Mouse (Mus musculus): ENCODE results near the gene Gpc3.
"Not testable (repeated sequence)": the region's sequence is repeated elsewhere in the genome, so short reads cannot be mapped to it uniquely, and the experiment has no call there.

Gene Gpc3

GRCm38 (mm10) chrX:52277599-52277998 is 336.2 kb downstream of the Gpc3 start:
- DNase-seq: no peak

DNA sequence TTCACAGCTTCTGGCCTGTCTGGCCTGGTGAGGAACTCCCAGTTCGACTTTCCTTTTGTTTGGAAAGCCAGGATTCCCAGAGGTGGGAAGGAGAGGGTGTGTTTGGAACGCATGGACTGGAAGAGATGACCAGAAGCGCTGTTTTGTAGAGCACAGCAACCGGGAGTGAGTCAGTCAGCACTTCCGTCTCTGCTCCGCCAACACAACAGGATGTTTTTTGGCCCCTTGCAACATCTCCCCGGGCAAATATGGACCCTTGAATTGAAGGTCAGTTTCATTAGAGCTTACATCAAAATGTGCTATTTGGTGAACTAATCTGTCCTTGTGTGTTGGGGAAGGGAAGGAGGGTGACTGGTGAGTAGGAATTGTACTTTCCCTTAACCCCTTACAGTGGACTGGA is 340.7 kb downstream of the Gpc3 start:
- DNase-seq: no peak

DNA sequence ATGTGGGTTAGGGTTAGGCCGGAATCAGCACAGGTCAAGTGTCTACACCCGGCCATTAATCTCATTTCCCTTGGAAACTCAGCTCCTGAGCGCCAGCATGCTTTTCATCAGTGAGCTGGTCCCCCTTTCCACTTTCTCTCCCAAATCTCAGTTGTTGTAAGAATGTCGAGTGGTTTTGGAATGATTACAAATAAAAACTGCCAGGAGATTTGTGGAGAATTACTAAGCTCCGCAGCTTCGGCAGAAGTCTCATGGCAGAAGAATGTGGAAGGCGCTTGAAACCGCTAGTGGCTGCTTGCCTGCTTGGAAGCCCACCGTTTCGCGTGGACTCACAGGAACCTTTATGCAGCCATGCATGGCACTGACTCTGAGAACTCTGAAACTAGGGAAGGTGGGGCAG is 351.8 kb downstream of the Gpc3 start:
- no peak for DNase-seq

- no peak for DNase-seq
These were observed 352.2 kb downstream of the Gpc3 start for GRCm38 (mm10) chrX:52261546-52261945.

- DNase-seq: not testable (repeated sequence)
These were observed 354.0 kb downstream of the Gpc3 start for GRCm38 (mm10) chrX:52259771-52260170.

DNA sequence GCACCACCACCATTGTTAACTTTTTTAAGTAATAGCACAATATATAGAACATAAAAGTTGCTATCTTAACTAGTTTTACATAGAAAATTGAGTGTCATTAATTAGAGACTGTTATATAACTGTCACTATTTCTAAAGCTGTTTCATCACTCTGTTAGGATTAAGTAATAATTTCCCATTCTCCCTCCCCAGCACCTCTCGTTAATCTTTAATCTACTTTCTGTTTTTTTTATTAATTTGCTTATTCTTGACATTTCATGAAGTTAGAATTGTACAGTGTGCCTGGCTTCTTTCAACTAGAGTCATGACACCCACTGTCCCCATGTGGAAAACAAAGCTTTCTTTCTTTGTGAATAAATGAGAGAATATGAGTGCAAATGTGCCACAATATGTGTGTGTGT is 359.2 kb downstream of the Gpc3 start:
- DNase-seq: no peak

- no peak for DNase-seq
These were observed 368.0 kb downstream of the Gpc3 start for GRCm38 (mm10) chrX:52245694-52246297.

DNA sequence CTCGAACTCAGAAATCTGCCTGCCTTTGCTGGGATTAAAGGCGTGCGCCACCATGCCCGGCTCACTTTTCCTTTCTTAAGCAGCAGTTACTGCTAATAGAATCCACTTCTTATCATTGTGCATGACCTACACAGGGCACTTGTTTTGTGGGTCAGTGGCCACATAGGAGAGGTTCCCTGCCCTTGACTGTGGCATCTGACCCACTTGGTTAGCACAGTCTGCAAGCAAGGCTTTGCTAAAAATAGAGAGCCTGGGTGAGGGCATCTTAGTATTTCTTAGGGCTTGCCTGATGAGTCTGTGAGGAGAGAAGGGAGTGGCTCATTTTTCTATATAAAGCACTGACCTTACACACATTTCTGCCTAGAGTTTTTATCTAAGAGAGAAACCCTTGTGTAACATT is 376.3 kb downstream of the Gpc3 start:
- DNase-seq: no peak

DNA sequence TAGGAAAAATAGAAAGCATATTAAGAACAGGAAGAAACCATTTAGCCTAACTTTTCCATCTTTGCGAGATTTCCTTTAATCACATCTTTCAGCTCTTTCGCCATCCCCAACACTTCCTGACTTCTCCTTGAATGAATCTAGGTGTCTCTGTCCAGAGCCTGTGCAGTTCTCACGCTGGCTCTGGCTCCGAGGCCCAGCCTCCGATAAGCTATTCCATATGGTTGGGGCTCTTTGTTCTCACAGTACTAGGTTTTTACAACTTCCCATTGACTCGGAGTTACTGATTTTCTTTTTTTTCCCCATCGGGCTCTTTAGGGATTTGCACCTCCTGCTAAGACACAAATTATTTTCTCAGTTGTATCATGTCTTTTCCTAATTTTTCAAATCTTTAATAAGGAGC is 381.8 kb downstream of the Gpc3 start:
- no peak for DNase-seq

- no peak for DNase-seq
These were observed 383.0 kb downstream of the Gpc3 start for GRCm38 (mm10) chrX:52230711-52231110.
